Mouse (Mus musculus) CH12.LX (cell line): ENCODE measurements around the gene Ppp1r18. TPM values are rescaled to one million over a fixed set of nuclear protein-coding genes. Genes with fewer than 3 reads are reported as not detected.

ENCODE experiments used
- DNase-seq: peaks from one replicate; pipeline ENCODE4 v3.0.0-alpha.2; 2013; ENCODE audit errors: extremely low read depth
- H3K27ac ChIP-seq: 2 replicates; pipeline ENCODE4 v1.5.1; 2012; ENCODE audit warnings: low read depth, mild to moderate bottlenecking, control low read depth, moderate library complexity; ENCODE audit not compliant: insufficient read depth
- H3K27me3 ChIP-seq: replicated peaks from 2 replicates; pipeline ENCODE3; 2012; ENCODE audit warnings: inconsistent platforms
- H3K36me3 ChIP-seq, 2 experiments: replicated peaks in 1 of 2; 2 replicates each; pipeline versions ENCODE3 to v1.6.1; 2012; ENCODE audit warnings: inconsistent platforms in 1 of 2, low read length in 1 of 2, mild to moderate bottlenecking in 1 of 2, mixed read lengths in 1 of 2, moderate library complexity in 1 of 2; ENCODE audit not compliant: control insufficient read depth in 1 of 2, insufficient read depth in 1 of 2
- H3K4me1 ChIP-seq, 2 experiments: 2 replicates each; pipeline ENCODE4 v1.6.1; 2012; ENCODE audit warnings: inconsistent platforms in 1 of 2, moderate library complexity in 1 of 2; ENCODE audit not compliant: insufficient read depth in 2 of 2, control insufficient read depth in 1 of 2
- H3K4me2 ChIP-seq: 2 replicates; pipeline ENCODE4 v1.6.1; 2012; ENCODE audit warnings: low read depth, mild to moderate bottlenecking, control low read depth; ENCODE audit not compliant: poor library complexity, insufficient read depth, severe bottlenecking
- H3K4me3 ChIP-seq, 3 experiments: fragments of 150-350 bp in 1 of 3; sonication (generic) in 1 of 3; replicated peaks in 1 of 3; 2 replicates each; pipeline versions ENCODE3 to v1.5.1; 2011 to 2012; ENCODE audit warnings: low read depth in 2 of 3, low read length in 2 of 3, mild to moderate bottlenecking in 2 of 3, moderate library complexity in 2 of 3, control low read depth in 1 of 3, improper control_type of control experiment in 1 of 3, inconsistent platforms in 1 of 3, mixed read lengths in 1 of 3; ENCODE audit not compliant: poor library complexity in 1 of 3
- H3K79me2 ChIP-seq: replicated peaks from 2 replicates; pipeline ENCODE4 v1.6.1; 2012; ENCODE audit warnings: mild to moderate bottlenecking, moderate library complexity; ENCODE audit not compliant: control insufficient read depth, poor library complexity, insufficient read depth, severe bottlenecking; ENCODE audit errors: extremely low read depth
- H3K9ac ChIP-seq: 2 replicates; pipeline ENCODE4 v1.6.1; 2012; ENCODE audit warnings: low read depth, mild to moderate bottlenecking, control low read depth, moderate library complexity; ENCODE audit not compliant: insufficient read depth
- H3K9me3 ChIP-seq: replicated peaks from 2 replicates; pipeline ENCODE3; 2012; ENCODE audit warnings: low read length, inconsistent platforms, mixed read lengths
- CHD1 ChIP-seq: IDR thresholded peaks from 2 replicates; pipeline ENCODE4 v1.6.1; 2012; ENCODE audit warnings: low read depth, low read length, improper control_type of control experiment, inconsistent platforms
- CTCF ChIP-seq, 2 experiments: IDR thresholded peaks in 1 of 2; conservative IDR thresholded peaks in 1 of 2; 2 replicates each; pipeline ENCODE4 v1.5.1; 2011 to 2012; ENCODE audit warnings: low read depth in 2 of 2, low read length in 2 of 2, improper control_type of control experiment in 1 of 2, inconsistent platforms in 1 of 2, mild to moderate bottlenecking in 1 of 2, moderate library complexity in 1 of 2
- EP300 ChIP-seq: IDR thresholded peaks from 2 replicates; pipeline ENCODE4 v1.6.1; 2011; ENCODE audit warnings: low read length, improper control_type of control experiment
- ETS1 ChIP-seq: conservative IDR thresholded peaks from 2 replicates; pipeline ENCODE4 v1.6.1; 2012; ENCODE audit warnings: low read depth, mild to moderate bottlenecking, inconsistent platforms, low read length, improper control_type of control experiment, moderate library complexity
- GABPA ChIP-seq: IDR thresholded peaks from 2 replicates; pipeline ENCODE4 v1.6.1; 2012; ENCODE audit warnings: low read depth, low read length, improper control_type of control experiment, inconsistent platforms; ENCODE audit not compliant: insufficient replicate concordance
- HCFC1 ChIP-seq: IDR thresholded peaks from 2 replicates; pipeline ENCODE4 v1.6.1; 2012; ENCODE audit warnings: low read depth, mild to moderate bottlenecking, inconsistent platforms, low read length, improper control_type of control experiment
- JUND ChIP-seq: conservative IDR thresholded peaks from 2 replicates; pipeline ENCODE4 v1.6.1; 2011; ENCODE audit warnings: low read depth, low read length, improper control_type of control experiment
- KAT2A ChIP-seq: IDR thresholded peaks from 2 replicates; pipeline ENCODE4 v1.6.1; 2012; ENCODE audit warnings: low read length, improper control_type of control experiment, inconsistent platforms; ENCODE audit not compliant: insufficient replicate concordance
- MAX ChIP-seq: IDR thresholded peaks from 2 replicates; pipeline ENCODE4 v1.6.1; 2011; ENCODE audit warnings: low read length, improper control_type of control experiment
- MEF2A ChIP-seq: IDR thresholded peaks from 2 replicates; pipeline ENCODE4 v1.6.1; 2014; ENCODE audit warnings: low read depth, mild to moderate bottlenecking, inconsistent platforms, low read length, improper control_type of control experiment, borderline replicate concordance
- MYC ChIP-seq: IDR thresholded peaks from 2 replicates; pipeline ENCODE4 v1.6.1; 2011; ENCODE audit warnings: low read depth, mild to moderate bottlenecking, improper control_type of control experiment, low read length
- POLR2A ChIP-seq: IDR thresholded peaks from 2 replicates; pipeline ENCODE4 v1.6.1; 2011; ENCODE audit warnings: low read depth, mild to moderate bottlenecking, improper control_type of control experiment, low read length
- RAD21 ChIP-seq: IDR thresholded peaks from 2 replicates; pipeline ENCODE4 v1.6.1; 2011; ENCODE audit warnings: low read depth, mild to moderate bottlenecking, low read length, improper control_type of control experiment, moderate library complexity
- RCOR1 ChIP-seq: conservative IDR thresholded peaks from 2 replicates; pipeline ENCODE4 v1.6.1; 2012; ENCODE audit warnings: low read depth, mild to moderate bottlenecking, inconsistent platforms, low read length, improper control_type of control experiment
- SIN3A ChIP-seq: IDR thresholded peaks from 2 replicates; pipeline ENCODE4 v1.6.1; 2012; ENCODE audit warnings: low read length, improper control_type of control experiment, inconsistent platforms
- SMC3 ChIP-seq: IDR thresholded peaks from 2 replicates; pipeline ENCODE4 v1.6.1; 2011; ENCODE audit warnings: low read depth, low read length, improper control_type of control experiment
- TBP ChIP-seq: conservative IDR thresholded peaks from 2 replicates; pipeline ENCODE4 v1.6.1; 2011; ENCODE audit warnings: low read depth, low read length, improper control_type of control experiment
- TCF12 ChIP-seq: IDR thresholded peaks from 2 replicates; pipeline ENCODE4 v1.6.1; 2014; ENCODE audit warnings: low read depth, mild to moderate bottlenecking, inconsistent platforms, low read length, improper control_type of control experiment
- UBTF ChIP-seq: IDR thresholded peaks from 2 replicates; pipeline ENCODE4 v1.6.1; 2012; ENCODE audit warnings: low read depth, mild to moderate bottlenecking, inconsistent platforms, low read length, improper control_type of control experiment, moderate library complexity
- ZC3H11A ChIP-seq: IDR thresholded peaks from 2 replicates; pipeline ENCODE4 v1.6.1; 2012; ENCODE audit warnings: low read depth, mild to moderate bottlenecking, inconsistent platforms, low read length, improper control_type of control experiment
- ZMIZ1 ChIP-seq: IDR thresholded peaks from 2 replicates; pipeline ENCODE4 v1.6.1; 2012; ENCODE audit warnings: low read depth, mild to moderate bottlenecking, inconsistent platforms, low read length, improper control_type of control experiment
- ZNF384 ChIP-seq: IDR thresholded peaks from 2 replicates; pipeline ENCODE4 v1.6.1; 2012; ENCODE audit warnings: low read depth, low read length, improper control_type of control experiment, inconsistent platforms
- dilution Hi-C: fragments of 300-500 bp; cut with MboI; formaldehyde crosslinking; loops from 2 replicates; pipeline ENCODE4 v1.14.3; 2020; ENCODE audit warnings: low sequenced_read_pairs; ENCODE audit not compliant: extremely low pct_unique_long_range_greater_than_20kb, extremely low pct_ligation_motif_present
- in situ Hi-C: fragments of 300-500 bp; cut with MboI; formaldehyde crosslinking; loops from 3 replicates; pipeline ENCODE4 v1.14.3; 2019; ENCODE audit warnings: low sequenced_read_pairs, low pct_ligation_motif_present, low pct_unique_long_range_greater_than_20kb, mixed read lengths
- polyA plus RNA-seq: library from polyadenylated mRNA; unstranded; fragments of >175 nt; gene quantifications from 2 replicates; pipeline ENCODE4 v1.2.1, GENCODE M21; 2012; ENCODE audit warnings: low read depth; ENCODE audit not compliant: insufficient read length
- total RNA-seq, 2 experiments: library from RNA; depleted of rRNA; stranded (reverse); fragments of 300-350 nt in 1 of 2; fragments of >200 nt in 1 of 2; gene quantifications; 2 replicates each; pipeline ENCODE4 v1.2.3; 2012 to 2014

Ppp1r18 gene
- total and polyA plus RNA-seq, 3 experiments: 8.5 to 50.1 (median 21.4) TPM

GRCm38 (mm10) chr17:35841076-35841950 is 24.1 kb upstream of the Ppp1r18 start, which contains the start of gene Mdc1 (continued):
- peak; percentile 87 for TF ChIP-seq HCFC1
- TF ChIP-seq ETS1: peak; percentile 81
- TF ChIP-seq SMC3: peak; percentile 10; the same call in 1 of the 2 replicates
- TF ChIP-seq GABPA: peak; percentile 89
- TF ChIP-seq EP300: no peak; the same call in 1 of the 2 replicates
- TF ChIP-seq CHD1: peak; percentile 80; the same call in 1 of the 2 replicates
- peak; percentile 67; the same call in 1 of the 2 replicates for TF ChIP-seq SIN3A
- no peak for TF ChIP-seq RAD21
- peak; percentile 92 for TF ChIP-seq ZNF384
- peak; percentile 77 for TF ChIP-seq POLR2A
- TF ChIP-seq MYC: peak; percentile 88; the same call in 1 of the 2 replicates
- peak; percentile 81; the same call in 1 of the 2 replicates for TF ChIP-seq MAX
- TF ChIP-seq RCOR1: no peak; the same call in 1 of the 2 replicates
- peak; percentile 85 for TF ChIP-seq KAT2A
- TF ChIP-seq UBTF: no peak
- TF ChIP-seq JUND: no peak
- peak; percentile 88 for TF ChIP-seq TBP
- TF ChIP-seq ZC3H11A: no peak
- no peak for TF ChIP-seq CTCF (conservative IDR thresholded peaks at IDR 0.05 in 1 of 2, IDR thresholded peaks at IDR 0.05 in 1 of 2; ENCODE audit: low read depth in 2 of 2, low read length in 2 of 2)
- TF ChIP-seq, all 38 proteins: peak for 25

GRCm38 (mm10) chr17:35842006-35842405 is 23.4 kb upstream of the Ppp1r18 start:
- Histone ChIP-seq H3K27ac (peak overlapping the region; percentile 63), H3K4me3 (peak overlapping the region; percentile 57 to 64 (median 63)), H3K4me1 (peaks cover 0 to 22% of the 10 kb centered on the region in 2 experiments; a peak in 2 of 4 replicates), H3K9ac (peak overlapping the region; percentile 56), H3K27me3 (no peaks in the 10 kb centered on the region), H3K36me3 (peaks cover 12 to 19% of the 10 kb centered on the region in 2 experiments), H3K4me2 (peak overlapping the region; percentile 53), H3K79me2 (peaks cover 10% of the 10 kb centered on the region), H3K9me3 (no peaks in the 10 kb centered on the region)
- dilution Hi-C loops: no loop called here
- no peak for TF ChIP-seq MEF2A
- no peak for TF ChIP-seq MAX
- TF ChIP-seq ZMIZ1: 0 out of 2 replicates have a peak, but pooled peaks have one; percentile 38
- peak; percentile 49; the same call in 1 of the 2 replicates for TF ChIP-seq UBTF
- peak; percentile 53; the same call in 1 of the 2 replicates for TF ChIP-seq CHD1
- no peak for TF ChIP-seq TCF12
- peak; percentile 11; the same call in 1 of the 2 replicates for TF ChIP-seq MYC
- in situ Hi-C loops: no loop called here
- DNase-seq: no peak
